Mouse (Mus musculus) MEL (cell line): Measurements from ENCODE around the gene Btn1a1.

Experiments used
- CTCF ChIP-seq, 3 experiments: IDR thresholded peaks in 2 of 3; conservative IDR thresholded peaks in 1 of 3; 2 replicates each; pipeline ENCODE4 v1.5.1; 2011 to 2012; ENCODE audit warnings: low read length in 3 of 3, low read depth in 2 of 3, mild to moderate bottlenecking in 2 of 3, improper control_type of control experiment in 1 of 3, inconsistent platforms in 1 of 3, mixed read lengths in 1 of 3, moderate library complexity in 1 of 3; ENCODE audit not compliant: control insufficient read depth in 1 of 3, insufficient read depth in 1 of 3, poor library complexity in 1 of 3, severe bottlenecking in 1 of 3
- EP300 ChIP-seq, 2 experiments: IDR thresholded peaks; 2 replicates each; pipeline ENCODE4 v1.6.1; 2011; ENCODE audit warnings: improper control_type of control experiment in 2 of 2, low read length in 2 of 2, low read depth in 1 of 2, mild to moderate bottlenecking in 1 of 2
- HCFC1 ChIP-seq: IDR thresholded peaks from 2 replicates; pipeline ENCODE4 v1.6.1; 2012; ENCODE audit warnings: low read depth, mild to moderate bottlenecking, inconsistent platforms, low read length, improper control_type of control experiment, moderate library complexity
- MAX ChIP-seq: IDR thresholded peaks from 2 replicates; pipeline ENCODE4 v1.6.1; 2011; ENCODE audit warnings: low read length, improper control_type of control experiment
- MYB ChIP-seq: IDR thresholded peaks from 2 replicates; pipeline ENCODE4 v1.6.1; 2011; ENCODE audit warnings: mild to moderate bottlenecking, low read depth, low read length, improper control_type of control experiment
- POLR2A ChIP-seq, 2 experiments: IDR thresholded peaks; 2 replicates each; pipeline ENCODE4 v1.6.1; 2011 to 2012; ENCODE audit warnings: low read length in 2 of 2, mild to moderate bottlenecking in 2 of 2, control low read depth in 1 of 2, improper control_type of control experiment in 1 of 2, low read depth in 1 of 2, moderate library complexity in 1 of 2; ENCODE audit not compliant: control insufficient read depth in 1 of 2, insufficient read depth in 1 of 2, poor library complexity in 1 of 2
- POLR2AphosphoS2 ChIP-seq: IDR thresholded peaks from 2 replicates; pipeline ENCODE4 v1.6.1; 2011; ENCODE audit warnings: low read length, improper control_type of control experiment
- POLR2AphosphoS5 ChIP-seq: IDR thresholded peaks from 2 replicates; pipeline ENCODE4 v1.6.1; 2012; ENCODE audit warnings: low read depth, borderline replicate concordance, mild to moderate bottlenecking, inconsistent platforms, low read length, moderate library complexity, mixed read lengths
- USF1 ChIP-seq: IDR thresholded peaks from 2 replicates; pipeline ENCODE4 v1.6.1; 2014; ENCODE audit warnings: low read depth, mild to moderate bottlenecking, inconsistent platforms, low read length, improper control_type of control experiment, moderate library complexity
- USF2 ChIP-seq, 2 experiments: IDR thresholded peaks; 2 replicates each; pipeline ENCODE4 v1.6.1; 2011 to 2012; ENCODE audit warnings: improper control_type of control experiment in 2 of 2, low read length in 2 of 2, borderline replicate concordance in 1 of 2, inconsistent platforms in 1 of 2, low read depth in 1 of 2, mild to moderate bottlenecking in 1 of 2; ENCODE audit not compliant: insufficient read depth in 1 of 2

DNA sequence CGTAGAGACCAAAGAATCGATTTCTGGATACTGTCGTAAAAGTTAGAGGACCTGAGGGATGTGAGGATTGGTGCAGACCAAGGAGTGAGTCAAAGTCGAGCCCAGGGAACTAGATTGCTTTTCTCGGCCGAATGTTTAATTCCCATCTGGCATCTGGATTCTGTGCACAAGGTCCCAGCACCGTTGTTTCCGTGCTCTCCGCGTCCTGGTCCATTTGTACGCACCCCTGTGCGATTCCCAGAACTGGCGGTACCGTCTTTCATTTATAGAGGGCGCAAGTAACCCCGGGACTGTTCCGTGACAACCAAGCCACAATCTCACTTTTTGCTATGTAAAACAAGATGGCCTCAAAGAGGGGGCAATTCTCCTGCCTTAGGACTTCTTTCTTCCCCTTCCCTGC, 35.0 kb downstream of the Btn1a1 start:
- peak in 2 of 3 experiments; percentile 35 to 45; a peak in 4 of 6 replicates for TF ChIP-seq CTCF (IDR thresholded peaks at IDR 0.05 in 2 of 3, conservative IDR thresholded peaks at IDR 0.05 in 1 of 3; ENCODE audit: control insufficient read depth in 1 of 3, insufficient read depth in 1 of 3, low read depth in 2 of 3, low read length in 3 of 3, poor library complexity in 1 of 3, severe bottlenecking in 1 of 3)
- TF ChIP-seq MAX = no peak
- no peak for TF ChIP-seq POLR2AphosphoS2
- TF ChIP-seq EP300 (IDR thresholded peaks at IDR 0.05; ENCODE audit: low read depth in 1 of 2, low read length in 2 of 2) = no peak
- no peak for TF ChIP-seq MYB
- no peak for TF ChIP-seq USF1
- no peak for TF ChIP-seq USF2 (IDR thresholded peaks at IDR 0.05; ENCODE audit: borderline replicate concordance in 1 of 2, insufficient read depth in 1 of 2, low read depth in 1 of 2, low read length in 2 of 2)
- no peak for TF ChIP-seq HCFC1
- TF ChIP-seq POLR2AphosphoS5 = no peak
- 0 out of 4 replicates have a peak, but pooled peaks of 1 of the 2 experiments have one; percentile 9 for TF ChIP-seq POLR2A (IDR thresholded peaks at IDR 0.05; ENCODE audit: control insufficient read depth in 1 of 2, insufficient read depth in 1 of 2, low read depth in 1 of 2, low read length in 2 of 2, poor library complexity in 1 of 2)
